Mouse (Mus musculus): ENCODE results near the gene Atp8b3. TPM values are rescaled to one million over a fixed set of nuclear protein-coding genes. Genes with fewer than 3 reads are reported as not detected.

Gene Atp8b3
- 0.05 and 0.16 TPM in 2 replicates for polyA plus RNA-seq (2015; fragmentation: Nextera tagmentation; extraction: Ambion mirVana)

DNA sequence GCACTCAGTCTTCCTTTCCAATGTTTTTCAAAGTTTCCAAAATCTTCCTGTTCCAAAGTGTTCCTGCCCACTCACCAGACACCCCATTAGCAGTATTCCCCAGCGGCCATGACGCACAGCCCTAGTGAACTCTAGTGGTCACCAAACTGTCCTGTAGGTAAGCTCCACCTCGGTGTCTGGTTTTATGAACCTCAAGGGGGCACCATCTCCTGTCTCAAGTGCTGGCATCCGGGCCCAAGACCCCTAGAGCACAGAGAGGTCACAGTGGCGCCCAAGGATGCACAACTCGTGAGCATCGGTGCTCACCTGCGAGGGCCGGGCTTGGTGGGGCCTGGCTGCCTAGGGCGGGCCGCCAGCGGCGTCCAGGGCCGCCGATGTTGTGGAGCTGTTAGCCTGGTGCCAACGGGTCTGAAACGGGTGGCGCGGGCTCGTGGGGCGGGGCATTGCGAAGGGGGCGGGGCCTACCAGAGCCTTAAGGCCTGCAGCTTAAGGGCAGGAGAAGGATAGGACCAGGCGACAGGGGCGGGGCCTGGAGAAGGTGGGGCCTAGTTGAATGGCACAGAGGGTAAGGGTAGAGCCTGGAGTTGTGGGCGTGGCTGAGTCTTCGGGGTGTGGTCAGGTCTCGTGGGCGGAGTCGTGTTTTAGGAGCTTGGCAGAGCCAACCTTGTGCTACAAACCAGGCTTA is at the start of gene Atp8b3:
Atp8b3 (minus strand) TSS at position 415 of the 685 bp plus-strand sequence.
- Histone ChIP-seq H3K4me2 (peak within 1 kb of the TSS; percentile 54), H3K27ac (peak within 1 kb of the TSS; percentile 45), H3K27me3 (peaks cover 26% of the 10 kb centered on the region), H3K4me3 (peak within 1 kb of the TSS; percentile 31), H3K9me3 (no peaks in the 10 kb centered on the region), H3K36me3 (peaks cover 21% of the 10 kb centered on the region), H3K4me1 (peaks cover 25% of the 10 kb centered on the region), H3K9ac (peak within 1 kb of the TSS; percentile 25; the same call in 1 of the 2 replicates)
- WGBS, result 2% methylated on average over 30 of the region's 30 CpGs
- ATAC-seq (ENCODE audit: borderline replicate concordance, extremely low read depth, low FRiP score, low TSS enrichment), result peak; percentile 86

- Histone ChIP-seq H3K27me3 (no peaks in the 10 kb centered on the region), H3K4me1 (peaks cover 23% of the 10 kb centered on the region), H3K4me2 (peak overlapping the region; percentile 43), H3K27ac (peak overlapping the region; percentile 62), H3K9ac (peak overlapping the region; percentile 3; the same call in 1 of the 2 replicates), H3K9me3 (no peaks in the 10 kb centered on the region), H3K4me3 (peak overlapping the region; percentile 27; the same call in 1 of the 2 replicates), H3K36me3 (peaks cover 27% of the 10 kb centered on the region)
- WGBS, result 43% methylated on average over 4 of the region's 4 CpGs
- ATAC-seq (ENCODE audit: borderline replicate concordance, extremely low read depth, low FRiP score, low TSS enrichment), result no peak
Measured at GRCm38 (mm10) chr10:80587305-80587657, 48.4 kb upstream of the Atp8b3 start.

DNA sequence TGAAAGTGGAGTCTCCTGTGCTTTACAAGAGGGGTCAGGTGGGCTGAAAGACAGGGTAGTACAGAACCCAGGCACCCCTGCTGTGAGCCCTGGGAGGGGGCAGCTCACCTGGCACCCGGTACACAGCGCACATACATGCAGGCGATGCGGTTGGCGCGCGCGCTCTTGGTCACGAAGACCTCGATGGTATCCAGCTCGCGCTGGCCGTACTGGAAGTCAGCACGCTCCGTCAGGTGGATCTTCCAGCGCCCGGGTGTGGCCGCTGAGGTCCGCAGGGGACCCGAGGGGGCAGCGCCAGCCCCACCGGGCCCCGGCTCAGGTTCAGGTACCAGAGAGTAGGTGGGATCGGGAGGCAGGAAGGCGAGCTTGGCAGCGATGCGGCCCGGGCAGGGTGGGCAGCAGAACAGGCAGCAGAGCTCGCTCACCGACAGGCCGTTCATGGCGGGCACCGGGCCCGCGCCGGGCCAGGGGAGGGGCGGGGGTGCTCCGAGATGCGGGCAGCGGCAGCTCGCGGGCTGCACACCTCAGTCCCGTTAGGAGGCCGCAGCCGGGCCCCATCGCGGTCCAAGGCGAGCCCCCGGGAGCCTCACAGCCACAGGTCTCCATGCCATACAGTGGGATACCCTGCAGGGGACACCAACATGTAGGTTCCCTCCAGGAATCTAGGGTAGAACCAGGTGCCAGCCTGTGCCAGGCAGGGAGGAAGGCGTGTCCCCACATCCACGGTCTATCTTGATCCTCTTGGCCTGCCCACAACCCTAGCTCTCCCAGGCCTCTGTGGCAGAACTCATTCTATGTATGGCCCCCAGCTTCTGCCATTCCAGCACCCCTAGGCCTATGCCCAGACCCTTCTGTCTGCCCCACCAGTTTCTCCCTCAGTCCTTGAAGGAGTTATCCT is 47.7 kb upstream of the Atp8b3 start:
- Histone ChIP-seq H3K27ac (peak overlapping the region; percentile 62), H3K9ac (peak overlapping the region; percentile 5; the same call in 1 of the 2 replicates), H3K4me2 (peak overlapping the region; percentile 43), H3K27me3 (no peaks in the 10 kb centered on the region), H3K36me3 (peaks cover 32% of the 10 kb centered on the region), H3K9me3 (no peaks in the 10 kb centered on the region), H3K4me1 (peaks cover 23% of the 10 kb centered on the region), H3K4me3 (peak overlapping the region; percentile 27)
- no peak for ATAC-seq (ENCODE audit: borderline replicate concordance, extremely low read depth, low FRiP score, low TSS enrichment)
- WGBS, result 88% methylated on average over 49 of the region's 51 CpGs

DNA sequence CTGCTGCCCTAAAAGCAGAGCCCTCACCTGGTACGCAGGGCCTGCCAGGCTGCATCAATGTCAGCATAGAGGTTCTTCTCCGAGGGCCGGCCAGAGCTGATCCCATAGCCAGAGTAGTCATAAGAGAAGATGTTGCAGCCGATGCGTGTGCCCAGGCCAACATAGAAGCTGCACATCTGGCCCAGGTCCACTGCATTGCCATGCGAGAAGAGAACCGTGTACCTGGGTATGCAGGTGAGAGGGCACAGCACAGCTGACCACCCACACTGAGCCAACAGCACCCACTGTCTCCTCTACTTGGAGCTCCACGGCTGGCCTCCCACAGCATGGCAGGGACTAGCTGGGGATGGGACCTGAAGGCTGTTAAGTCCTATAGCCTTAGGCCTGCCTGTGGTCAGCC is 46.7 kb upstream of the Atp8b3 start:
- H3K36me3 ChIP-seq, result peaks cover 32% of the 10 kb centered on the region
- peak overlapping the region; percentile 27 for H3K4me3 ChIP-seq
- no peaks in the 10 kb centered on the region for H3K9me3 ChIP-seq
- H3K4me2 ChIP-seq, result peak overlapping the region; percentile 43
- no peaks in the 10 kb centered on the region for H3K27me3 ChIP-seq
- ATAC-seq (ENCODE audit: borderline replicate concordance, extremely low read depth, low FRiP score, low TSS enrichment), result no peak
- no peak overlapping the region for H3K27ac ChIP-seq
- H3K9ac ChIP-seq, result no peak overlapping the region
- 90% methylated on average over 8 of the region's 8 CpGs for WGBS
- H3K4me1 ChIP-seq, result peaks cover 23% of the 10 kb centered on the region

DNA sequence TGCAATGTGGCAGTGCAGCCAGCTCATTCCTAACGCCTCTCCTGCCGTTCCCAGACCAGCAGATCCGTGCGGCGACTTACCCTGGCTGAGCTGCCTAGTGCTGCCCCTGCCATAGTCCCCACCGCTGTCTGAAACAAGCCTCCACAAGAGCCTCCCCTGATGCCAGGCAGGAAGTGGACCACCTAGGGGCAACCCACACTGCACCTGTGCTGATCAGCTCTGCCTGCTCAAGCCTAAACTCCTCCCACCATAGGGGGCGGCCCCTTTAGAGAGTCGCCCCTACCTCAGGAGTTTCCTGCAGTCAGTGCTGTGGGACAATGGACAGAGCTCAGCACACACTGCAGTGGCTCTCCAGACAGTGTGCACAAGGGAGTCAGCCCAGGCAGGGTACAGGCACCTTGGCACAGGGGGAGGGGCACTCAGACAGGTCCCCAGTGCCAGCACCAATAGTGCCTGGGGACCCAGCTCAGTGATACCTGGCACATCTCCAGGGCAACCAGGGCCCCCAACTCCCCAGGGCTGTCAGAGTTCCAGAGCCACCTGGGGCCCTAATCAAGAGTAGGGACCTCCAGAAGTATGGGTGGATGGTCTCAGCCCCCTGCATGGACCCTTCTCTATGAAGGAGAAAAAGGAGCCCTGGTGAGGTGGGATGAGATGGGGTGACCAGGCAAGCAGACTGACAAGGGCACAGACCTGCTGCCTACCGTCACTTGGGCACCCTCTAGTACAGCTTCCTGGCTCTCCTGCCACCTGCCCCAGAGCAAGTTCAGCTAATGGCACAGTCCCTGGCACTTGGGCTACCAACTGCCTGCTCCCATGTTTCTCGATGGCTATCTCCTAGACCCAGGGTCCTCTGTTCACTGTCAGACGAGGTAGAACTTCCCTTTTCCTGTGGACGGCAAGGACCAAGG is 46.0 kb upstream of the Atp8b3 start:
- Histone ChIP-seq H3K27me3 (no peaks in the 10 kb centered on the region), H3K9ac (no peak overlapping the region), H3K36me3 (peaks cover 32% of the 10 kb centered on the region), H3K4me3 (peak overlapping the region; percentile 27), H3K27ac (no peak overlapping the region), H3K9me3 (no peaks in the 10 kb centered on the region), H3K4me2 (peak overlapping the region; percentile 43), H3K4me1 (peaks cover 23% of the 10 kb centered on the region)
- no peak; the same call in 1 of the 2 replicates for ATAC-seq (ENCODE audit: borderline replicate concordance, extremely low read depth, low FRiP score, low TSS enrichment)
- 67% methylated on average over 12 of the region's 12 CpGs for WGBS

- no peak overlapping the region for H3K4me3 ChIP-seq
- peaks cover 32% of the 10 kb centered on the region for H3K36me3 ChIP-seq
- no peak overlapping the region for H3K27ac ChIP-seq
- no peak for ATAC-seq (ENCODE audit: borderline replicate concordance, extremely low read depth, low FRiP score, low TSS enrichment)
- no peak overlapping the region for H3K4me2 ChIP-seq
- H3K9me3 ChIP-seq, result no peaks in the 10 kb centered on the region
- H3K4me1 ChIP-seq, result peaks cover 19% of the 10 kb centered on the region
- 57% methylated on average over 12 of the region's 12 CpGs for WGBS
- H3K9ac ChIP-seq, result no peak overlapping the region
- H3K27me3 ChIP-seq, result no peaks in the 10 kb centered on the region
Measured at GRCm38 (mm10) chr10:80584045-80584488, 45.1 kb upstream of the Atp8b3 start.

- H3K27me3 ChIP-seq, result no peaks in the 10 kb centered on the region
- H3K9me3 ChIP-seq, result no peaks in the 10 kb centered on the region
- WGBS, result 82% methylated on average over 5 of the region's 5 CpGs
- H3K4me1 ChIP-seq, result peaks cover 20% of the 10 kb centered on the region
- no peak overlapping the region for H3K4me2 ChIP-seq
- ATAC-seq (ENCODE audit: borderline replicate concordance, extremely low read depth, low FRiP score, low TSS enrichment), result no peak
- H3K4me3 ChIP-seq, result no peak overlapping the region
- peaks cover 32% of the 10 kb centered on the region for H3K36me3 ChIP-seq
- no peak overlapping the region for H3K9ac ChIP-seq
- no peak overlapping the region for H3K27ac ChIP-seq
Measured at GRCm38 (mm10) chr10:80583047-80583446, 44.1 kb upstream of the Atp8b3 start.

- peaks cover 19% of the 10 kb centered on the region for H3K36me3 ChIP-seq
- H3K4me2 ChIP-seq, result peak overlapping the region; percentile 97
- H3K4me1 ChIP-seq, result peaks cover 36% of the 10 kb centered on the region
- H3K27me3 ChIP-seq, result no peaks in the 10 kb centered on the region
- peak overlapping the region; percentile 93 for H3K27ac ChIP-seq
- H3K9ac ChIP-seq, result peak overlapping the region; percentile 13; the same call in 1 of the 2 replicates
- no peak for ATAC-seq (ENCODE audit: borderline replicate concordance, extremely low read depth, low FRiP score, low TSS enrichment)
- WGBS, result 12% methylated on average over 8 of the region's 8 CpGs
- peak overlapping the region; percentile 88 for H3K4me3 ChIP-seq
- H3K9me3 ChIP-seq, result no peaks in the 10 kb centered on the region
Measured at GRCm38 (mm10) chr10:80578911-80579310, 40.0 kb upstream of the Atp8b3 start.

DNA sequence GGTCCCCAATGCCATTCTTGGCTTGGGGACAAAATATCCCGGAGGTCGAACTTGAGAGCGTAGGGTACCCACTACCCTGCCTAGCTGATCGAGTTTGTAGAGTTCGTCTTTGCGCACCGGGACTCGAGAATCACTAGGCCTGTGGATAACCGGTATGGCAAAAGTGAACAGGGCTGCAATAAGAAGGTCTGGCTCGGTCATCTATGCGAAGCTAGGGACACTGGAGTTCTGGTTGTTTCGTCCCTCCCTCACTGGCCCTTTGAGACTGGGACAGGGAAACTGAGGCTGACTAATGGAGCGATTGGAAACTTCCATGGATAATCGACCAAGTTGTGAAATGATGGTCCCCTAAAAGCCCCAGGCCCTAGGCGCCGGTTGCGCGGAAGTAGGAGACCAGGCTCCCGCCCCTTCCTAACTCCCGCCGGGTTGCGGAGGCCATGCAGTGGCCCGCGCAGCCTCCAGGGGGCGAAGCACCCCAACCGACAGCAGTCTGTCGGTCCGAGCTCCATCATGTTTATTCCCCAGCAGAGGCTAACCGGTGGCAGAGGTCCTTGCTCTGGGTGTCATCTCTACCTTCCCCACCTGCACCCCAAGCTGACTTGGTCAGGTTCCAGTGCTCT is 39.3 kb upstream of the Atp8b3 start:
- peak overlapping the region; percentile 97 for H3K4me2 ChIP-seq
- H3K36me3 ChIP-seq, result peaks cover 12% of the 10 kb centered on the region
- H3K4me1 ChIP-seq, result peaks cover 41% of the 10 kb centered on the region
- under 1% methylated on average over 29 of the region's 29 CpGs for WGBS
- peak overlapping the region; percentile 38 for H3K9ac ChIP-seq
- H3K27me3 ChIP-seq, result no peaks in the 10 kb centered on the region
- peak; percentile 36 for ATAC-seq (ENCODE audit: borderline replicate concordance, extremely low read depth, low FRiP score, low TSS enrichment)
- peak overlapping the region; percentile 93 for H3K27ac ChIP-seq
- H3K4me3 ChIP-seq, result peak overlapping the region; percentile 88
- no peaks in the 10 kb centered on the region for H3K9me3 ChIP-seq

- no peaks in the 10 kb centered on the region for H3K27me3 ChIP-seq
- peak; percentile 88 for ATAC-seq (ENCODE audit: borderline replicate concordance, extremely low read depth, low FRiP score, low TSS enrichment)
- no peaks in the 10 kb centered on the region for H3K9me3 ChIP-seq
- peak within 1 kb of the TSS; percentile 75 for H3K9ac ChIP-seq
- H3K4me3 ChIP-seq, result peak within 1 kb of the TSS; percentile 88
- peaks cover 48% of the 10 kb centered on the region for H3K4me1 ChIP-seq
- H3K4me2 ChIP-seq, result peak within 1 kb of the TSS; percentile 97
- peaks cover 7% of the 10 kb centered on the region; the same call in 1 of the 2 replicates for H3K36me3 ChIP-seq
- H3K27ac ChIP-seq, result peak within 1 kb of the TSS; percentile 93
- under 1% methylated on average over 77 of the region's 97 CpGs for WGBS
Measured at GRCm38 (mm10) chr10:80577195-80578130, 38.5 kb upstream of the Atp8b3 start, which contains the start of gene Klf16. Gene Klf16, minus strand, starts transcription at chr10:80577321.

All from lung, embryonic 15.5 days (tissue).